Mouse (Mus musculus): Measurements from ENCODE around the gene Calhm5. TPM values are rescaled to one million over a fixed set of nuclear protein-coding genes. Genes with fewer than 3 reads are reported as not detected.

Gene Calhm5
- polyA plus RNA-seq, 1 experiment from 2014 or later, result 2.4 TPM

- Histone ChIP-seq H3K27ac (replicated peaks) (no peak overlapping the region), H3K4me3 (ENCODE audit: low read depth, low read length) (no peak overlapping the region), H3K4me2 (replicated peaks; ENCODE audit: low read depth) (no peak overlapping the region), H3K9me3 (ENCODE audit: control insufficient read depth, low read length) (no peaks in the 10 kb centered on the region), H3K4me1 (replicated peaks; ENCODE audit: control insufficient read depth, insufficient read depth) (no peaks in the 10 kb centered on the region), H3K27me3 (ENCODE audit: control insufficient read depth, insufficient read depth, low read length) (no peaks in the 10 kb centered on the region), H3K9ac (ENCODE audit: low read length) (no peak overlapping the region), H3K36me3 (ENCODE audit: control insufficient read depth, insufficient read depth, low read length) (no peaks in the 10 kb centered on the region)
- ATAC-seq (ENCODE audit: low FRiP score, low TSS enrichment) (no peak), DNase-seq (ENCODE audit: low spot score) (no peak)
- TF ChIP-seq CTCF (IDR thresholded peaks at IDR 0.05; ENCODE audit: low read depth) (no peak), EP300 (optimal IDR thresholded peaks at IDR 0.05) (no peak)
- WGBS, result 69% methylated on average over 3 of the region's 3 CpGs
Measured at GRCm38 (mm10) chr10:34089517-34089916, 6.8 kb downstream of the Calhm5 start.

GRCm38 (mm10) chr10:34088515-34088914 lies 7.8 kb downstream of the Calhm5 start:
- 56% methylated on average over 2 of the region's 2 CpGs for WGBS
- no peaks in the 10 kb centered on the region for H3K9me3 ChIP-seq (ENCODE audit: control insufficient read depth, low read length)
- DNase-seq (ENCODE audit: low spot score), result no peak
- no peak for TF ChIP-seq CTCF (IDR thresholded peaks at IDR 0.05; ENCODE audit: low read depth)
- TF ChIP-seq EP300 (optimal IDR thresholded peaks at IDR 0.05), result no peak
- no peak overlapping the region for H3K4me2 ChIP-seq (replicated peaks; ENCODE audit: low read depth)
- ATAC-seq (ENCODE audit: low FRiP score, low TSS enrichment), result no peak
- no peak overlapping the region for H3K4me3 ChIP-seq (ENCODE audit: low read depth, low read length)
- no peaks in the 10 kb centered on the region for H3K4me1 ChIP-seq (replicated peaks; ENCODE audit: control insufficient read depth, insufficient read depth)
- no peaks in the 10 kb centered on the region for H3K36me3 ChIP-seq (ENCODE audit: control insufficient read depth, insufficient read depth, low read length)
- H3K9ac ChIP-seq (ENCODE audit: low read length), result no peak overlapping the region
- H3K27ac ChIP-seq (replicated peaks), result no peak overlapping the region; the same call in 1 of the 2 replicates
- H3K27me3 ChIP-seq (ENCODE audit: control insufficient read depth, insufficient read depth, low read length), result no peaks in the 10 kb centered on the region

- Histone ChIP-seq H3K4me2 (replicated peaks; ENCODE audit: low read depth) (no peak overlapping the region), H3K27ac (replicated peaks) (no peak overlapping the region), H3K9ac (ENCODE audit: low read length) (no peak overlapping the region), H3K27me3 (ENCODE audit: control insufficient read depth, insufficient read depth, low read length) (no peaks in the 10 kb centered on the region), H3K4me3 (ENCODE audit: low read depth, low read length) (no peak overlapping the region), H3K9me3 (ENCODE audit: control insufficient read depth, low read length) (no peaks in the 10 kb centered on the region), H3K4me1 (replicated peaks; ENCODE audit: control insufficient read depth, insufficient read depth) (no peaks in the 10 kb centered on the region), H3K36me3 (ENCODE audit: control insufficient read depth, insufficient read depth, low read length) (no peaks in the 10 kb centered on the region)
- 62% methylated on average over 1 of the region's 1 CpGs for WGBS
- TF ChIP-seq CTCF (IDR thresholded peaks at IDR 0.05; ENCODE audit: low read depth) (no peak), EP300 (optimal IDR thresholded peaks at IDR 0.05) (no peak)
- DNase-seq (ENCODE audit: low spot score), result no peak
- ATAC-seq (ENCODE audit: low FRiP score, low TSS enrichment), result no peak
Measured at GRCm38 (mm10) chr10:34086514-34086913, 9.8 kb downstream of the Calhm5 start.

GRCm38 (mm10) chr10:34074522-34075200 lies 21.7 kb downstream of the Calhm5 start:
- no peak overlapping the region for H3K4me2 ChIP-seq (replicated peaks; ENCODE audit: low read depth)
- DNase-seq (ENCODE audit: low spot score), result no peak
- H3K27ac ChIP-seq (replicated peaks), result no peak overlapping the region
- no peak for ATAC-seq (ENCODE audit: low FRiP score, low TSS enrichment)
- 79% methylated on average over 5 of the region's 5 CpGs for WGBS
- H3K4me1 ChIP-seq (replicated peaks; ENCODE audit: control insufficient read depth, insufficient read depth), result no peaks in the 10 kb centered on the region; the same call in 1 of the 2 replicates
- H3K36me3 ChIP-seq (ENCODE audit: control insufficient read depth, insufficient read depth, low read length), result no peaks in the 10 kb centered on the region
- H3K4me3 ChIP-seq (ENCODE audit: low read depth, low read length), result no peak overlapping the region
- no peak for TF ChIP-seq CTCF (IDR thresholded peaks at IDR 0.05; ENCODE audit: low read depth)
- no peak for TF ChIP-seq EP300 (optimal IDR thresholded peaks at IDR 0.05)
- H3K9ac ChIP-seq (ENCODE audit: low read length), result no peak overlapping the region
- H3K9me3 ChIP-seq (ENCODE audit: control insufficient read depth, low read length), result no peaks in the 10 kb centered on the region
- H3K27me3 ChIP-seq (ENCODE audit: control insufficient read depth, insufficient read depth, low read length), result no peaks in the 10 kb centered on the region

- Histone ChIP-seq H3K4me1 (replicated peaks; ENCODE audit: control insufficient read depth, insufficient read depth) (no peaks in the 10 kb centered on the region; the same call in 1 of the 2 replicates), H3K4me2 (replicated peaks; ENCODE audit: low read depth) (no peak overlapping the region), H3K27me3 (ENCODE audit: control insufficient read depth, insufficient read depth, low read length) (no peaks in the 10 kb centered on the region), H3K9ac (ENCODE audit: low read length) (no peak overlapping the region), H3K36me3 (ENCODE audit: control insufficient read depth, insufficient read depth, low read length) (no peaks in the 10 kb centered on the region), H3K27ac (replicated peaks) (no peak overlapping the region), H3K9me3 (ENCODE audit: control insufficient read depth, low read length) (no peaks in the 10 kb centered on the region), H3K4me3 (ENCODE audit: low read depth, low read length) (no peak overlapping the region)
- ATAC-seq (ENCODE audit: low FRiP score, low TSS enrichment), result no peak
- DNase-seq (ENCODE audit: low spot score), result no peak
- TF ChIP-seq EP300 (optimal IDR thresholded peaks at IDR 0.05) (no peak), CTCF (IDR thresholded peaks at IDR 0.05; ENCODE audit: low read depth) (peak; percentile 43)
- WGBS, result 53% methylated on average over 2 of the region's 2 CpGs
Measured at GRCm38 (mm10) chr10:34071650-34072049, 24.7 kb downstream of the Calhm5 start.

- ATAC-seq (ENCODE audit: low FRiP score, low TSS enrichment) (peak; percentile 57; the same call in 1 of the 2 replicates), DNase-seq (ENCODE audit: low spot score) (no peak)
- H3K27me3 ChIP-seq (ENCODE audit: control insufficient read depth, insufficient read depth, low read length), result no peaks in the 10 kb centered on the region
- H3K4me1 ChIP-seq (replicated peaks; ENCODE audit: control insufficient read depth, insufficient read depth), result no peaks in the 10 kb centered on the region; the same call in 1 of the 2 replicates
- no peak for TF ChIP-seq CTCF (IDR thresholded peaks at IDR 0.05; ENCODE audit: low read depth)
- TF ChIP-seq EP300 (optimal IDR thresholded peaks at IDR 0.05), result no peak
- no peaks in the 10 kb centered on the region for H3K36me3 ChIP-seq (ENCODE audit: control insufficient read depth, insufficient read depth, low read length)
- 0 out of 2 replicates have a peak overlapping the region, but pooled peaks have one; percentile 12 for H3K4me2 ChIP-seq (replicated peaks; ENCODE audit: low read depth)
- no peaks in the 10 kb centered on the region for H3K9me3 ChIP-seq (ENCODE audit: control insufficient read depth, low read length)
- 10% methylated on average over 5 of the region's 5 CpGs for WGBS
- no peak overlapping the region for H3K4me3 ChIP-seq (ENCODE audit: low read depth, low read length)
- no peak overlapping the region for H3K27ac ChIP-seq (replicated peaks)
- H3K9ac ChIP-seq (ENCODE audit: low read length), result no peak overlapping the region
Measured at GRCm38 (mm10) chr10:34070999-34071492, 25.3 kb downstream of the Calhm5 start.

All from stomach, postnatal 0 days (tissue).